ENCODE assay signal across 20 mouse cellular contexts in the genomic region with DNA sequence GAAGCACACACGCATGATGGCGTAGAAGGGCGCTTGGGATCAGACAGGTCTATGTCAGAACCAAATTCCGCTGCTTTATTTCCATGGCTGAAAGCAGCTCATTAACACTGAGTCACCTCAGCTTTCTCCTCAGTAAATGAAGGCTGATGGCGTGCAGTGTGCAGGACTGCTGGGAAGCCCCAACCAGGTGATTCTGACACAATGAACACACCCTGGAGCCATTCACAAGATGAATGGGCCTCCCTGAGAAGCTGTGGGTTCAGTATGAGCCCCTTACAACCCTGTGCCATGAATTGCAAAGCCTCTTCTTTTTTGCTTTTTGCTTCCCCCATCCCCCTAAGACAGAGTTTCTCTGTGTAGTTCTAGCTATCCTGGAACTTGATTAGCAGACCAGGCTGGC.
A peak's percentile ranks its signal among the peaks of the same experiment; 100 is the strongest.
DNase-seq lines count a peak whose midpoint lies in the region; TF ChIP-seq lines count a peak whose summit lies in the region.
"Had no signal": no experiment of that assay in that cellular context is flagged by ENCODE, and none has a peak within 500 bp of the region (broad histone marks: within the 10 kb centered on the region; RNA-seq: fewer than 3 reads in every experiment).

No protein-coding gene starts in this region.

- H3K9me3 ChIP-seq in E14TG2a.4 (ENCODE audit: low read length) (no peaks in the 10 kb centered on the region), ES-Bruce4 (replicated peaks; ENCODE audit: control insufficient read depth, insufficient read depth, low read length, poor library complexity, severe bottlenecking) (no peaks in the 10 kb centered on the region), ES-E14 (ENCODE audit: control insufficient read depth, insufficient read depth, low read depth, low read length) (no peaks in the 10 kb centered on the region)
- H3K9me3 ChIP-seq: embryonic facial prominence, embryonic 10.5 days; embryonic facial prominence, embryonic 12.5 days; forebrain, embryonic 12.5 days; forebrain, embryonic 15.5 days had no signal

- TF ChIP-seq CTCF in E14TG2a.4 (conservative IDR thresholded peaks at IDR 0.05; ENCODE audit: low read length) (no peak), ES-Bruce4 (IDR thresholded peaks at IDR 0.05; ENCODE audit: low read depth, low read length) (no peak)
- TF ChIP-seq CTCF in kidney, adult 2 months (conservative IDR thresholded peaks at IDR 0.05; ENCODE audit: insufficient read depth, insufficient read length, low read depth, low read length), result no peak
- TF ChIP-seq CTCF in heart, adult 2 months (IDR thresholded peaks at IDR 0.05), result no peak
- no peak for TF ChIP-seq CTCF in thymus, adult 2 months (IDR thresholded peaks at IDR 0.05; ENCODE audit: borderline replicate concordance, control insufficient read depth, extremely low read depth, insufficient read depth, low read length, poor library complexity)

- TF ChIP-seq POLR2A in ES-Bruce4 (IDR thresholded peaks at IDR 0.05; ENCODE audit: insufficient read depth, low read length), result no peak
- no peak for TF ChIP-seq POLR2A in kidney, adult 2 months (IDR thresholded peaks at IDR 0.05; ENCODE audit: low read depth, low read length)
- no peak for TF ChIP-seq POLR2A in heart, adult 2 months (IDR thresholded peaks at IDR 0.05; ENCODE audit: insufficient read depth, low read depth, low read length)
- TF ChIP-seq POLR2A in thymus, adult 2 months (IDR thresholded peaks at IDR 0.05; ENCODE audit: control insufficient read depth, extremely low read depth, insufficient read depth, low read length, poor library complexity), result no peak

- in situ Hi-C loops in ES-E14 (cut with MboI; ENCODE audit: low sequenced_read_pairs in 2 of 2, unreplicated experiment in 2 of 2), result no loop called here

- no peaks in the 10 kb centered on the region for H3K27me3 ChIP-seq in E14TG2a.4 (ENCODE audit: insufficient read depth, low read length)
- no peaks in the 10 kb centered on the region for H3K27me3 ChIP-seq in ES-Bruce4 (ENCODE audit: control insufficient read depth, insufficient read depth, low read length, poor library complexity, severe bottlenecking)
- H3K27me3 ChIP-seq in kidney, adult 2 months (replicated peaks; ENCODE audit: control insufficient read depth, insufficient read depth, low read length), result no peaks in the 10 kb centered on the region
- H3K27me3 ChIP-seq in heart, adult 2 months (ENCODE audit: control insufficient read depth, insufficient read depth, low read length), result no peaks in the 10 kb centered on the region
- H3K27me3 ChIP-seq in thymus, adult 2 months (ENCODE audit: control insufficient read depth, insufficient read depth, low read length), result no peaks in the 10 kb centered on the region
- H3K27me3 ChIP-seq: embryonic facial prominence, embryonic 12.5 days; forebrain, embryonic 12.5 days; forebrain, embryonic 15.5 days had no signal

- intact Hi-C loops in heart, adult 2 months (cut with DNase I), result no loop called here

- no peaks in the 10 kb centered on the region for H3K79me2 ChIP-seq in heart, adult 2 months (replicated peaks; ENCODE audit: control insufficient read depth, insufficient read depth, low read length)

- H3K36me3 ChIP-seq in E14TG2a.4 (ENCODE audit: insufficient read depth, low read length), result 0 out of 2 replicates have a peak, but pooled peaks cover 5% of the 10 kb centered on the region
- no peaks in the 10 kb centered on the region for H3K36me3 ChIP-seq in ES-Bruce4 (ENCODE audit: control insufficient read depth, insufficient read depth, low read length, poor library complexity, severe bottlenecking)
- no peaks in the 10 kb centered on the region for H3K36me3 ChIP-seq in ES-E14 (ENCODE audit: control insufficient read depth, insufficient read depth, low read length, poor library complexity, severe bottlenecking)
- H3K36me3 ChIP-seq in kidney, adult 2 months (ENCODE audit: control insufficient read depth, insufficient read depth, low read length), result no peaks in the 10 kb centered on the region
- H3K36me3 ChIP-seq in heart, adult 2 months (ENCODE audit: control insufficient read depth, insufficient read depth, low read length), result no peaks in the 10 kb centered on the region
- H3K36me3 ChIP-seq in thymus, adult 2 months (ENCODE audit: control insufficient read depth, insufficient read depth, low read length), result no peaks in the 10 kb centered on the region
- H3K36me3 ChIP-seq: forebrain, embryonic 15.5 days had no signal

- DNase-seq in ES-E14 (ENCODE audit: low read depth, low spot score) (peak; percentile 36), ZHBTc4 (ENCODE audit: low read depth, low spot score) (peak; percentile 67)
- no peak for DNase-seq in kidney, adult 2 months
- DNase-seq in heart, adult 2 months, result no peak
- DNase-seq in thymus, adult 2 months, result no peak
- DNase-seq: adrenal gland, adult 8-10 months; adrenal gland, postnatal 14 days; adrenal gland, postnatal 36 days; cerebellum, adult 11-12 months; cerebellum, adult 2 months; cerebellum, adult 9-10 months; cerebellum, postnatal 10 days; cerebellum, postnatal 25 days; forebrain, postnatal 0 days had no signal

- H3K9ac ChIP-seq in ES-Bruce4 (ENCODE audit: low read depth, poor library complexity, severe bottlenecking), result no peak overlapping the region
- no peak overlapping the region for H3K9ac ChIP-seq in ES-E14 (ENCODE audit: insufficient read depth, low read depth, low read length, poor library complexity, severe bottlenecking)
- no peak overlapping the region for H3K9ac ChIP-seq in heart, adult 2 months (ENCODE audit: low read depth, low read length)
- H3K9ac ChIP-seq: embryonic facial prominence, embryonic 12.5 days; forebrain, embryonic 12.5 days; forebrain, embryonic 15.5 days; forebrain, postnatal 0 days had no signal

- 97% methylated on average over 5 of the region's 5 CpGs for WGBS in kidney, adult 2 months
- 97% methylated on average over 5 of the region's 5 CpGs for WGBS in heart, adult 2 months
- WGBS in thymus, adult 2 months, result 96% methylated on average over 5 of the region's 5 CpGs

- TF ChIP-seq EP300 in ES-Bruce4 (IDR thresholded peaks at IDR 0.05; ENCODE audit: insufficient read depth, low read depth, low read length), result peak; percentile 94
- TF ChIP-seq EP300 in heart, adult 2 months (IDR thresholded peaks at IDR 0.05; ENCODE audit: insufficient read depth, low read depth, low read length), result no peak

- peaks cover 69% of the 10 kb centered on the region for H3K4me1 ChIP-seq in E14TG2a.4 (replicated peaks; ENCODE audit: low read depth, low read length)
- H3K4me1 ChIP-seq in ES-Bruce4 (ENCODE audit: control insufficient read depth, insufficient read depth, low read length), result peaks cover 3% of the 10 kb centered on the region
- H3K4me1 ChIP-seq in ES-E14 (ENCODE audit: control insufficient read depth in 2 of 2, insufficient read depth in 2 of 2, low read length in 2 of 2, poor library complexity in 1 of 2), result peaks cover 0 to 11% of the 10 kb centered on the region in 2 experiments; a peak in 3 of 4 replicates
- H3K4me1 ChIP-seq in kidney, adult 2 months (ENCODE audit: control insufficient read depth, insufficient read depth, low read length), result no peaks in the 10 kb centered on the region
- H3K4me1 ChIP-seq in heart, adult 2 months (ENCODE audit: control insufficient read depth, insufficient read depth, low read length), result no peaks in the 10 kb centered on the region
- no peaks in the 10 kb centered on the region for H3K4me1 ChIP-seq in thymus, adult 2 months (replicated peaks; ENCODE audit: control insufficient read depth, insufficient read depth, low read length)
- H3K4me1 ChIP-seq: embryonic facial prominence, embryonic 12.5 days; forebrain, embryonic 12.5 days; forebrain, embryonic 15.5 days had no signal

- 0 out of 2 replicates have a peak overlapping the region, but pooled peaks have one; percentile 20 for H3K4me3 ChIP-seq in E14TG2a.4 (replicated peaks; ENCODE audit: low read length)
- no peak overlapping the region for H3K4me3 ChIP-seq in ES-Bruce4 (ENCODE audit: low read depth, low read length)
- no peak overlapping the region for H3K4me3 ChIP-seq in ES-E14 (ENCODE audit: insufficient read depth in 1 of 2, low read depth in 1 of 2, low read length in 2 of 2, poor library complexity in 1 of 2, severe bottlenecking in 1 of 2)
- no peak overlapping the region for H3K4me3 ChIP-seq in kidney, adult 2 months (ENCODE audit: insufficient read depth, low read depth, low read length)
- no peak overlapping the region for H3K4me3 ChIP-seq in heart, adult 2 months
- no peak overlapping the region for H3K4me3 ChIP-seq in thymus, adult 2 months (ENCODE audit: control insufficient read depth, insufficient read depth, low read length)
- H3K4me3 ChIP-seq: embryonic facial prominence, embryonic 10.5 days; embryonic facial prominence, embryonic 12.5 days; forebrain, embryonic 12.5 days; forebrain, embryonic 15.5 days had no signal

- H3K27ac ChIP-seq in ES-Bruce4 (ENCODE audit: insufficient read depth, low read length) (peak overlapping the region; percentile 70), ES-E14 (ENCODE audit: insufficient read depth, low read depth, low read length, poor library complexity, severe bottlenecking) (peak overlapping the region; percentile 25; the same call in 1 of the 2 replicates)
- no peak overlapping the region for H3K27ac ChIP-seq in kidney, adult 2 months (ENCODE audit: insufficient read depth, low read depth, low read length)
- H3K27ac ChIP-seq in heart, adult 2 months, result no peak overlapping the region
- no peak overlapping the region for H3K27ac ChIP-seq in thymus, adult 2 months (ENCODE audit: control insufficient read depth, insufficient read depth, low read length)
- H3K27ac ChIP-seq: embryonic facial prominence, embryonic 10.5 days; embryonic facial prominence, embryonic 12.5 days; forebrain, embryonic 12.5 days; forebrain, embryonic 15.5 days had no signal

TF ChIP-seq in ES-E14, 5 proteins besides CTCF, POLR2A, EP300 and RAD21:
- TF ChIP-seq CHD2 (IDR thresholded peaks at IDR 0.05; ENCODE audit: low read depth, low read length) (no peak), ZC3H11A (IDR thresholded peaks at IDR 0.05; ENCODE audit: borderline replicate concordance, low read depth, low read length) (no peak), HCFC1 (IDR thresholded peaks at IDR 0.05; ENCODE audit: borderline replicate concordance, insufficient read depth, low read length) (no peak), MAFK (IDR thresholded peaks at IDR 0.05; ENCODE audit: insufficient read depth, low read depth, low read length) (no peak), ZNF384 (IDR thresholded peaks at IDR 0.05; ENCODE audit: low read depth, low read length) (no peak)
TF ChIP-seq in ES-E14: peak in this region for 0.

Comparison
In these comparisons a context has a peak if more than half of its experiments do, and no peak if none do; other contexts are left out.
1. H3K27ac ChIP-seq: peak in ES-Bruce4 (single experiment) and ES-E14 (single experiment); none in kidney, adult 2 months (single experiment), heart, adult 2 months (single experiment) and thymus, adult 2 months (single experiment).
2. DNase-seq: peak in ES-E14 (single experiment) and ZHBTc4 (single experiment); none in kidney, adult 2 months (single experiment), heart, adult 2 months (0 of 2) and thymus, adult 2 months (single experiment).